Mouse (Mus musculus): Measurements from ENCODE around the gene Slc22a17. TPM values are rescaled to one million over a fixed set of nuclear protein-coding genes. Genes with fewer than 3 reads are reported as not detected.
"Not testable (repeated sequence)": the region's sequence is repeated elsewhere in the genome, so short reads cannot be mapped to it uniquely, and the experiment has no call there.

Slc22a17 gene
- 76.1 and 82.9 TPM in 2 replicates for polyA plus RNA-seq (2014; fragmentation: Nextera tagmentation; extraction: Ambion mirVana)

DNA sequence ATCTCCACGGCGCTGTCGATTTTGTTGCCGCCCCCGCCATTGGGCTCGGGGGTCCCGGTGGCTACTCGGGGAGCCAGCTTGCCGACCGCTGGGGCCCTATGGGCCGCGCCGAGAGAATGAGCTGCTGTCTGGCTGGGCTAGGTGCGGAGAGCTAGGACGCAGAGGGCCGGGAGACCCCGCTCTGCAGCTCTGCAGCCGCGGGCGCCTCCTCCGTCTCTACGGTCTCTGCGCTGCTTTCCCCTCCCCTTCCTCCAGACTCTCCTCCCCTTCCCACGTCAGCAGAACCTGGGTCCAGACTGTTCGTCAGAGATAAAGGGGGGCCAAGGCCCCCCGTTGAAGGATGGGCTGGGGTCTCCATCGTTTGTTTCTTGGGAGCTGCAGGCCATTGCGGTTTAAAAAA is at the start of gene Slc22a17:
Gene Slc22a17 (minus strand): TSS at position 247 of the 400 bp plus-strand sequence.
- Histone ChIP-seq H3K27me3 (replicated peaks; ENCODE audit: control insufficient read depth, insufficient read depth, low read length) (no peaks in the 10 kb centered on the region), H3K36me3 (ENCODE audit: control insufficient read depth, insufficient read depth, low read length) (peaks cover 50% of the 10 kb centered on the region), H3K9me3 (replicated peaks; ENCODE audit: control insufficient read depth, low read length) (no peaks in the 10 kb centered on the region), H3K27ac (ENCODE audit: low read depth, low read length) (peak within 1 kb of the TSS; percentile 82), H3K9ac (ENCODE audit: low read length) (peak within 1 kb of the TSS; percentile 98), H3K4me3 (ENCODE audit: low read depth, low read length) (peak within 1 kb of the TSS; percentile 96), H3K4me2 (ENCODE audit: low read length) (peak within 1 kb of the TSS; percentile 95), H3K4me1 (ENCODE audit: control insufficient read depth, insufficient read depth, low read length) (peaks cover 9% of the 10 kb centered on the region; the same call in 1 of the 2 replicates)
- DNase-seq (ENCODE audit: low spot score) (peak; percentile 96), ATAC-seq (peak; percentile 97)
- WGBS = 0% methylated on average over 28 of the region's 28 CpGs

DNA sequence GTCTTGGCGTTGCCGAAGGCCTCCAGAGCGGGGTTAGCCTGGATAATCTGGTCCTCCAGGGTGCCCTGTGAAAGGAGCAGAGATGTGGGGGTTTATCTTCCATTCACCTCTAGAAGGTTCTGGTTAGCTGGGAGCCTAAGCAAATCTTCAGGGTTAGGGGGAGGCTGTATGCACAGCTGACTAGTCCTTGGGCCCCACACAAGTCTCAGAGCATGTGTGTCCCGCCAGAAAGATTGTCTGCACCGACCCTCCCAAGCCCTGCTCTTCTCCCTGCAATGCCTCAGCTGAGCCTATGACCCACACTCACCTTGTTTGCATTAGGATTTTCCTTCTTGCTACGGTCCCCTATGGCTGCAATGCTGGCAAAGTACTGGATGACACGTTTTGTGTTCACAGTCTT is 49.8 kb upstream of the Slc22a17 start:
- Histone ChIP-seq H3K4me2 (ENCODE audit: low read length) (no peak overlapping the region), H3K27ac (ENCODE audit: low read depth, low read length) (no peak overlapping the region), H3K9me3 (replicated peaks; ENCODE audit: control insufficient read depth, low read length) (no peaks in the 10 kb centered on the region), H3K4me3 (ENCODE audit: low read depth, low read length) (no peak overlapping the region), H3K9ac (ENCODE audit: low read length) (no peak overlapping the region), H3K36me3 (ENCODE audit: control insufficient read depth, insufficient read depth, low read length) (no peaks in the 10 kb centered on the region), H3K4me1 (ENCODE audit: control insufficient read depth, insufficient read depth, low read length) (no peaks in the 10 kb centered on the region), H3K27me3 (replicated peaks; ENCODE audit: control insufficient read depth, insufficient read depth, low read length) (no peaks in the 10 kb centered on the region)
- whole genome bisulfite sequencing = 93% methylated on average over 7 of the region's 7 CpGs
- ATAC-seq (no peak), DNase-seq (ENCODE audit: low spot score) (no peak)

DNA sequence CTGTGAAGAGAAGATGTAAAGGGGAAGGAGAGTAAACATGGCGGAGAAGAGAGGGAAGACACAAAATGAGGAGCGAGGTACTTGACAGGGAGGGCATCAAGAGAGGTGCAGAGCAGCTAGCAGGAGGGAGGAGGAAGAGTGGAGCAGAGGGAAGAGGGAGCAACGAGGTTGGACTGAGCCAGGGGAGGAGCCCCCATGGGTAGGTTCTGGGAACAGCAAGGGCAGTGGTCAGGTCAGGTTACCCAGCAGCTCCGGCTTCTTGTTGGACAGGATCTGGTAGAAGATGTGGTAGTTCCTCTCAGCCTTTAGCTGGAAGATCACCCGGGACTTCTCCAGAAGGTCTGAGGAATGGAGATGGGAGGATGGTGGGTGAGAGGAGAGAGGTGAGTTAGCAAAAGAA is 48.6 kb upstream of the Slc22a17 start:
- Histone ChIP-seq H3K4me2 (ENCODE audit: low read length) (no peak overlapping the region), H3K4me3 (ENCODE audit: low read depth, low read length) (no peak overlapping the region), H3K27ac (ENCODE audit: low read depth, low read length) (no peak overlapping the region), H3K9ac (ENCODE audit: low read length) (no peak overlapping the region), H3K27me3 (replicated peaks; ENCODE audit: control insufficient read depth, insufficient read depth, low read length) (no peaks in the 10 kb centered on the region), H3K9me3 (replicated peaks; ENCODE audit: control insufficient read depth, low read length) (no peaks in the 10 kb centered on the region), H3K4me1 (ENCODE audit: control insufficient read depth, insufficient read depth, low read length) (no peaks in the 10 kb centered on the region), H3K36me3 (ENCODE audit: control insufficient read depth, insufficient read depth, low read length) (no peaks in the 10 kb centered on the region)
- DNase-seq (ENCODE audit: low spot score) (no peak), ATAC-seq (no peak)
- 86% methylated on average over 5 of the region's 5 CpGs for WGBS

DNA sequence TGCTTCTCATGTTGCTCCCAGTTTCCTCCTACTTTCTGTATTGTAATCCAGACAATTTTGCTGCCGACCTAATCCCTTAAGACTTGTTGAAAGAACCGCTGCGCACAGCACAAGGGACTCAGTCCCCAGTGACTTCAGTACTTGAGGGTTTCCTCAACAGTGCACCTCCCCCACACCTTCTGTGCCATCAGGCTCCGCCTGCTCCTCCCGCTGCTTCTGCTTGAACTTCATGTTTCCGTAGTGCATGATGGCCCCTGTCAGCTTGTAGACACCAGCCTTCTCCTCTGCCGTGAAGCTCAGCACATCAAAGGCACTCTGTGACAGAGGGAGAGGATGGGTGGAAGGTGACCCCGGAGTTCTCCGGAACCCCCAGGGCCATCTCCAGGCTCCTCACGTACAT is 47.8 kb upstream of the Slc22a17 start:
- Histone ChIP-seq H3K4me1 (ENCODE audit: control insufficient read depth, insufficient read depth, low read length) (no peaks in the 10 kb centered on the region), H3K27me3 (replicated peaks; ENCODE audit: control insufficient read depth, insufficient read depth, low read length) (no peaks in the 10 kb centered on the region), H3K9ac (ENCODE audit: low read length) (no peak overlapping the region), H3K4me3 (ENCODE audit: low read depth, low read length) (no peak overlapping the region), H3K9me3 (replicated peaks; ENCODE audit: control insufficient read depth, low read length) (no peaks in the 10 kb centered on the region), H3K4me2 (ENCODE audit: low read length) (no peak overlapping the region), H3K36me3 (ENCODE audit: control insufficient read depth, insufficient read depth, low read length) (no peaks in the 10 kb centered on the region), H3K27ac (ENCODE audit: low read depth, low read length) (no peak overlapping the region)
- whole genome bisulfite sequencing = 68% methylated on average over 10 of the region's 10 CpGs
- DNase-seq (ENCODE audit: low spot score) (peak; percentile 1), ATAC-seq (no peak)

DNA sequence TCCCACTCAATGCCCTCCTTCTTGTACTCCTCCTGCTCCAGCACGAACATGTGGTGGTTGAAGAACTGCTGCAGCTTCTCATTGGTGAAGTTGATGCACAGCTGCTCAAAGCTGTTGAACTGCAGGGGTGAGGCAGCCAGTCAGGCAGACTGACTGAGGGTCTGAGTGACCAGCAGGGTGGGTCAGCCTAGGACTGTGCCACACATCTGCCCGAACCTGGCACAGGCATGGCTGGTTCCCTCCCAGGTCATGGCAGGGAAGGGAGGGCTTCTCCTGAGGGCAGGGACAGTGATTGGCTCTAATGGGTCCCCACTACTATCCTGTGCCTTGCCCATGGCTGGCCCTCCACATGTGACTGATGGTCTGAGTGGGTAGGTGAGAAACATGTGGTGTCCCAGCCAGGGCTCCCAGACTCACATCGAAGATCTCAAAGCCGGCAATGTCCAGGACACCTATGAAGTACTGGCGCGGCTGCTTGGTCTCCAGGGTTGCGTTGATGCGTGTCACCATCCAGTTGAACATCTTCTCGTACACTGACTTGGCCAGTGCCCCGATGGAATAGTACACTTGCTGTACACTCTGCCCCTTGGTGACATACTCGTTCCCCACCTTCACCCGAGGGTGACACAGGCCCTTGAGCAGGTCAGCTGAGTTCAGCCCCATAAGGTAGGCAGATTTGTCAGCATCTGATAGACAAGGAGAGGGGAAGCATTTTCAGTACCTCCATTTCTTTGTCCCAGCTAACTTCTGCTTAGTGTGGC is 47.1 kb upstream of the Slc22a17 start:
- not testable (repeated sequence) for H3K4me3 ChIP-seq (ENCODE audit: low read depth, low read length); H3K4me2 ChIP-seq (ENCODE audit: low read length); ATAC-seq; H3K36me3 ChIP-seq (ENCODE audit: control insufficient read depth, insufficient read depth, low read length); H3K9me3 ChIP-seq (replicated peaks; ENCODE audit: control insufficient read depth, low read length); DNase-seq (ENCODE audit: low spot score); H3K9ac ChIP-seq (ENCODE audit: low read length); H3K27me3 ChIP-seq (replicated peaks; ENCODE audit: control insufficient read depth, insufficient read depth, low read length); H3K27ac ChIP-seq (ENCODE audit: low read depth, low read length); H3K4me1 ChIP-seq (ENCODE audit: control insufficient read depth, insufficient read depth, low read length)
- 94% methylated on average over 12 of the region's 12 CpGs for WGBS

DNA sequence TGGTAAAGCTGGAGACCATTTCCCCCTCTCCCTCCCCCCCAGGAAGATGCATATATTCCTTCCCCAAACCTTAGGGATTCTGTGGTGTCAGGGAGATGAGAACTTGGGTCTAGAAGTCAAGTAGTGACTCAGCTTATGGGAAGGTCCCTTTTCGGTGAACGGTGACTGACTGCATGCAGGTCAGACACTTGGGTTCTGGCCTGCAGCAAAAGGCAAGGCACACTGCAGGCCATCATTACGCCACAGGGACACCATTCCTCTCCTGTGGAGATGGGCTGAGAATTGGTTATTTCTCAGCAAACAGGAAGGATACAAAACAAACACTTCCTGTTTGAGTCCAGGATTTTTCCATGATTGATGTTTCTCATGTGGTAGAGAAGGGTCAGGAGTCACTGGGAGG is 46.3 kb upstream of the Slc22a17 start:
- DNase-seq (ENCODE audit: low spot score) (no peak), ATAC-seq (no peak)
- H3K9ac ChIP-seq (ENCODE audit: low read length) = no peak overlapping the region
- H3K27me3 ChIP-seq (replicated peaks; ENCODE audit: control insufficient read depth, insufficient read depth, low read length) = no peaks in the 10 kb centered on the region
- H3K4me2 ChIP-seq (ENCODE audit: low read length) = no peak overlapping the region
- WGBS = 97% methylated on average over 3 of the region's 3 CpGs
- no peaks in the 10 kb centered on the region for H3K9me3 ChIP-seq (replicated peaks; ENCODE audit: control insufficient read depth, low read length)
- H3K4me3 ChIP-seq (ENCODE audit: low read depth, low read length) = no peak overlapping the region
- no peaks in the 10 kb centered on the region for H3K4me1 ChIP-seq (ENCODE audit: control insufficient read depth, insufficient read depth, low read length)
- H3K36me3 ChIP-seq (ENCODE audit: control insufficient read depth, insufficient read depth, low read length) = no peaks in the 10 kb centered on the region
- no peak overlapping the region for H3K27ac ChIP-seq (ENCODE audit: low read depth, low read length)

DNA sequence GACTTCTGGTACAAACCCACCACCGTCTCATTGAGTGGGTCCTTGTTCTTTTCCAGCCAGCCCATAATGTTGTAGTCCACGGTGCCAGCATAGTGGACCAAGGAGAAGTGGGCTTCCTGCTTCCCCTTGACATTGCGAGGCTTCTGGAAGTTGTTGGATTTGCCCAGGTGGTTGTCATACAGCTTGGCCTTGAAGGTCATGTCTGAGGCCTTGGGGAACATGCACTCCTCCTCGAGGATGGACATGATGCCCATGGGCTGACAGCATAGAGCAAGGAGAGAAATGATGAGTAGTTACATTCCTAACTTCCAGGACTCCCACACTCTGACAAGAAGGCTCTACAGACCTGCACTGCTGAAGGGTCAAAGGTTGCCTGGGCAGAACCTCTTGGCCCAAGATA is 45.6 kb upstream of the Slc22a17 start:
- Histone ChIP-seq H3K9me3 (replicated peaks; ENCODE audit: control insufficient read depth, low read length) (no peaks in the 10 kb centered on the region), H3K4me2 (ENCODE audit: low read length) (no peak overlapping the region), H3K27me3 (replicated peaks; ENCODE audit: control insufficient read depth, insufficient read depth, low read length) (no peaks in the 10 kb centered on the region), H3K36me3 (ENCODE audit: control insufficient read depth, insufficient read depth, low read length) (no peaks in the 10 kb centered on the region), H3K9ac (ENCODE audit: low read length) (no peak overlapping the region), H3K4me3 (ENCODE audit: low read depth, low read length) (no peak overlapping the region), H3K27ac (ENCODE audit: low read depth, low read length) (no peak overlapping the region), H3K4me1 (ENCODE audit: control insufficient read depth, insufficient read depth, low read length) (no peaks in the 10 kb centered on the region)
- ATAC-seq = no peak
- 94% methylated on average over 4 of the region's 4 CpGs for WGBS
- no peak for DNase-seq (ENCODE audit: low spot score)

DNA sequence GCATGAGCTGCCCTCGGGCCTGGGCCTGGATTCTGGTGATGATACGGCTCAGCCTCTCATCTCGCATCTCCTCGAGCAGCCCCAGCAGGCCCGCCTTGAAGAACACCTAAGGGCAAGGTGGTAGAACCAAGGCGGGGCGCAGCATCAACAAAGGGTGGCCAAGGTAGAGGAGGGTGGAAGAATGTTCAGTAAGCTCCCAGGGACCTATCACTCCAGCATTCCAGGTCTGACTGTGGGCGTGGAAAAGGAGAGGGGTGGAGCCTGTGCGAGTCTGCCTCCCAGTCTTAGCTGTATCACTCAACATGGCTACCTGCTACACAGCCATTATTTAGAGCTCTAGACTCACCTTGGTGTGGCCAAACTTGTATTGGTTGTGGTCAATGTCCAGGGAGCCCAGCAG is 43.6 kb upstream of the Slc22a17 start:
- ATAC-seq (no peak), DNase-seq (ENCODE audit: low spot score) (no peak)
- H3K4me3 ChIP-seq (ENCODE audit: low read depth, low read length) = no peak overlapping the region
- H3K9ac ChIP-seq (ENCODE audit: low read length) = no peak overlapping the region
- no peaks in the 10 kb centered on the region for H3K4me1 ChIP-seq (ENCODE audit: control insufficient read depth, insufficient read depth, low read length)
- 88% methylated on average over 9 of the region's 9 CpGs for WGBS
- H3K9me3 ChIP-seq (replicated peaks; ENCODE audit: control insufficient read depth, low read length) = no peaks in the 10 kb centered on the region
- no peaks in the 10 kb centered on the region for H3K27me3 ChIP-seq (replicated peaks; ENCODE audit: control insufficient read depth, insufficient read depth, low read length)
- no peak overlapping the region for H3K4me2 ChIP-seq (ENCODE audit: low read length)
- no peak overlapping the region for H3K27ac ChIP-seq (ENCODE audit: low read depth, low read length)
- no peaks in the 10 kb centered on the region for H3K36me3 ChIP-seq (ENCODE audit: control insufficient read depth, insufficient read depth, low read length)

DNA sequence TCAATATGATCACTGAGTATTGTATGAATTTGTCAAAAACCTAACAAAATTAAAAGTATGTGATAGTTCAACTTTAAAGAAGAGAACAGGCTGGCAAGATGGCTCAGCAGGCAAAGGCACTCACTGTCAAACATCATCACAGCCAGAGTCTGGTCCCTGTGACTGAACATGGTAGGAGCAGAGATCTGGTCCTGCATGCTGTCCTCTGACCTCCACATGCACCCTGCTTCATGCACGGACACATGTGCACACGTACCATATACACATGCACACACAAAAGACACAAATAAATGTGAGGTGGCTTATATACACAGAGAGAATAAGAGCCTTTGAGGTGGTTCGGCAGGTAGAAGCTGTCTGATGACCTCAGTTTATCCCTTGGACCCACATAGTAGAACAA is 42.5 kb upstream of the Slc22a17 start:
- ATAC-seq = no peak
- WGBS = 83% methylated on average over 3 of the region's 3 CpGs
- Histone ChIP-seq H3K27me3 (replicated peaks; ENCODE audit: control insufficient read depth, insufficient read depth, low read length) (no peaks in the 10 kb centered on the region), H3K9ac (ENCODE audit: low read length) (no peak overlapping the region), H3K4me2 (ENCODE audit: low read length) (no peak overlapping the region), H3K27ac (ENCODE audit: low read depth, low read length) (no peak overlapping the region), H3K36me3 (ENCODE audit: control insufficient read depth, insufficient read depth, low read length) (no peaks in the 10 kb centered on the region), H3K4me3 (ENCODE audit: low read depth, low read length) (no peak overlapping the region), H3K4me1 (ENCODE audit: control insufficient read depth, insufficient read depth, low read length) (no peaks in the 10 kb centered on the region), H3K9me3 (replicated peaks; ENCODE audit: control insufficient read depth, low read length) (no peaks in the 10 kb centered on the region)
- DNase-seq (ENCODE audit: low spot score) = no peak

Measured in forebrain, embryonic 14.5 days (tissue).